14 mouse cellular contexts compared by ENCODE assay signal in genomic region chr14:35244776-35245548, GRCm38 (mm10).
DNase-seq lines count a peak whose midpoint lies in the region; ATAC-seq lines count a peak whose summit lies in the region.
"Had no signal": no experiment of that assay in that cellular context is flagged by ENCODE, and none has a peak within 500 bp of the region (broad histone marks: within the 10 kb centered on the region; RNA-seq: fewer than 3 reads in every experiment).

No protein-coding gene starts in this region.

- no peak overlapping the region for H3K27ac ChIP-seq in hindbrain, embryonic 12.5 days
- no peak overlapping the region for H3K27ac ChIP-seq in hindbrain, embryonic 10.5 days
- H3K27ac ChIP-seq in hindbrain, embryonic 14.5 days, result no peak overlapping the region
- H3K27ac ChIP-seq in neural tube, embryonic 14.5 days (ENCODE audit: low read depth, low read length), result no peak overlapping the region
- H3K27ac ChIP-seq: liver, embryonic 12.5 days; lung, embryonic 15.5 days had no signal

- 78% methylated on average over 7 of the region's 7 CpGs for WGBS in hindbrain, embryonic 12.5 days
- WGBS in hindbrain, embryonic 10.5 days, result 86% methylated on average over 7 of the region's 7 CpGs
- WGBS in hindbrain, embryonic 14.5 days, result 49% methylated on average over 7 of the region's 7 CpGs
- WGBS in neural tube, embryonic 14.5 days, result 38% methylated on average over 7 of the region's 7 CpGs

- no peak overlapping the region for H3K9ac ChIP-seq in hindbrain, embryonic 12.5 days
- H3K9ac ChIP-seq in hindbrain, embryonic 14.5 days, result no peak overlapping the region
- no peak overlapping the region for H3K9ac ChIP-seq in neural tube, embryonic 14.5 days (replicated peaks; ENCODE audit: low read depth, low read length)
- H3K9ac ChIP-seq: heart, embryonic 12.5 days; liver, embryonic 12.5 days; lung, embryonic 15.5 days had no signal

- no peaks in the 10 kb centered on the region for H3K27me3 ChIP-seq in hindbrain, embryonic 12.5 days
- no peaks in the 10 kb centered on the region for H3K27me3 ChIP-seq in hindbrain, embryonic 10.5 days (ENCODE audit: insufficient read depth, poor library complexity, severe bottlenecking)
- no peaks in the 10 kb centered on the region for H3K27me3 ChIP-seq in hindbrain, embryonic 14.5 days (ENCODE audit: control insufficient read depth, insufficient read depth, low read length)
- H3K27me3 ChIP-seq in neural tube, embryonic 14.5 days (ENCODE audit: control insufficient read depth, insufficient read depth, low read length), result peaks cover 3% of the 10 kb centered on the region; the same call in 1 of the 2 replicates
- H3K27me3 ChIP-seq: heart, embryonic 12.5 days; liver, embryonic 12.5 days; lung, embryonic 15.5 days had no signal

- no peak overlapping the region for H3K4me2 ChIP-seq in hindbrain, embryonic 12.5 days (replicated peaks)
- no peak overlapping the region for H3K4me2 ChIP-seq in hindbrain, embryonic 14.5 days (replicated peaks)
- no peak overlapping the region for H3K4me2 ChIP-seq in neural tube, embryonic 14.5 days (ENCODE audit: low read depth, low read length)
- H3K4me2 ChIP-seq: heart, embryonic 12.5 days; liver, embryonic 12.5 days; lung, embryonic 15.5 days had no signal

- peak; percentile 41; the same call in 1 of the 2 replicates for ATAC-seq in hindbrain, embryonic 12.5 days (ENCODE audit: low FRiP score)
- ATAC-seq in hindbrain, embryonic 14.5 days (ENCODE audit: low FRiP score), result peak; percentile 67
- ATAC-seq in neural tube, embryonic 14.5 days (ENCODE audit: low read depth), result peak; percentile 79
- ATAC-seq: intestine, postnatal 0 days; liver, embryonic 12.5 days had no signal

- H3K36me3 ChIP-seq in hindbrain, embryonic 12.5 days, result no peaks in the 10 kb centered on the region
- no peaks in the 10 kb centered on the region for H3K36me3 ChIP-seq in hindbrain, embryonic 10.5 days
- H3K36me3 ChIP-seq in hindbrain, embryonic 14.5 days (replicated peaks; ENCODE audit: control insufficient read depth, insufficient read depth), result no peaks in the 10 kb centered on the region
- H3K36me3 ChIP-seq in neural tube, embryonic 14.5 days (ENCODE audit: control insufficient read depth, insufficient read depth, low read length), result no peaks in the 10 kb centered on the region
- H3K36me3 ChIP-seq: heart, embryonic 12.5 days; liver, embryonic 12.5 days; lung, embryonic 15.5 days had no signal

- no peaks in the 10 kb centered on the region for H3K9me3 ChIP-seq in hindbrain, embryonic 12.5 days (replicated peaks)
- no peaks in the 10 kb centered on the region for H3K9me3 ChIP-seq in hindbrain, embryonic 10.5 days
- no peaks in the 10 kb centered on the region for H3K9me3 ChIP-seq in hindbrain, embryonic 14.5 days (ENCODE audit: control insufficient read depth, low read length)
- no peaks in the 10 kb centered on the region for H3K9me3 ChIP-seq in neural tube, embryonic 14.5 days (ENCODE audit: control insufficient read depth, low read length)
- H3K9me3 ChIP-seq: heart, embryonic 12.5 days; lung, embryonic 15.5 days had no signal

- no peak for DNase-seq in hindbrain, embryonic 10.5 days (ENCODE audit: low spot score)
- DNase-seq in retina, postnatal 1 day, result peak; percentile 24
- DNase-seq in retina, embryonic 14.5 days (ENCODE audit: low spot score), result no peak
- DNase-seq in hindbrain, embryonic 14.5 days (ENCODE audit: low spot score), result peak; percentile 53
- DNase-seq in heart, postnatal 36 days, result no peak
- DNase-seq in layer of hippocampus, postnatal 36 days, result no peak
- DNase-seq: cerebellum, adult 11-12 months; heart, postnatal 4 days had no signal

- intact Hi-C loops in heart, postnatal 36 days (cut with DNase I), result no loop called here

- no peak overlapping the region for H3K4me3 ChIP-seq in hindbrain, embryonic 12.5 days
- H3K4me3 ChIP-seq in hindbrain, embryonic 10.5 days, result no peak overlapping the region
- no peak overlapping the region for H3K4me3 ChIP-seq in hindbrain, embryonic 14.5 days (replicated peaks; ENCODE audit: low read length)
- H3K4me3 ChIP-seq in neural tube, embryonic 14.5 days (ENCODE audit: low read depth, low read length), result no peak overlapping the region
- H3K4me3 ChIP-seq: heart, embryonic 12.5 days; liver, embryonic 12.5 days; lung, embryonic 15.5 days had no signal

- H3K4me1 ChIP-seq in hindbrain, embryonic 12.5 days, result no peaks in the 10 kb centered on the region
- H3K4me1 ChIP-seq in hindbrain, embryonic 10.5 days (replicated peaks), result no peaks in the 10 kb centered on the region
- 0 out of 2 replicates have a peak, but pooled peaks cover 2% of the 10 kb centered on the region for H3K4me1 ChIP-seq in hindbrain, embryonic 14.5 days (replicated peaks; ENCODE audit: control insufficient read depth, insufficient read depth, low read length)
- no peaks in the 10 kb centered on the region for H3K4me1 ChIP-seq in neural tube, embryonic 14.5 days (ENCODE audit: control insufficient read depth, insufficient read depth, low read length)
- H3K4me1 ChIP-seq: liver, embryonic 12.5 days; lung, embryonic 15.5 days had no signal

Comparison
In these comparisons a context has a peak if more than half of its experiments do, and no peak if none do; other contexts are left out.
1. DNase-seq: peak in retina, postnatal 1 day (single experiment) and hindbrain, embryonic 14.5 days (single experiment); none in hindbrain, embryonic 10.5 days (single experiment), retina, embryonic 14.5 days (single experiment), heart, postnatal 36 days (0 of 2) and layer of hippocampus, postnatal 36 days (0 of 2).
2. Peak in every context shown above with its lines, with median percentiles within 50 percentile points of each other: ATAC-seq.